Mouse (Mus musculus) heart, adult 18-20 months (tissue): Measurements from ENCODE around the gene Gnb2. TPM values are rescaled to one million over a fixed set of nuclear protein-coding genes. Genes with fewer than 3 reads are reported as not detected.

Source experiments
- DNase-seq, 2 experiments: peaks; one replicate each; pipeline ENCODE4 v3.0.0; 2021 to 2022; ENCODE audit warnings: mixed read lengths in 1 of 2
- total RNA-seq, 2 experiments: library from RNA; stranded (reverse); gene quantifications; 2 replicates each; pipeline ENCODE4 v1.2.3; 2021

Gnb2 gene
- total RNA-seq, 2 experiments from 2014 or later: 233 to 247 TPM

DNA sequence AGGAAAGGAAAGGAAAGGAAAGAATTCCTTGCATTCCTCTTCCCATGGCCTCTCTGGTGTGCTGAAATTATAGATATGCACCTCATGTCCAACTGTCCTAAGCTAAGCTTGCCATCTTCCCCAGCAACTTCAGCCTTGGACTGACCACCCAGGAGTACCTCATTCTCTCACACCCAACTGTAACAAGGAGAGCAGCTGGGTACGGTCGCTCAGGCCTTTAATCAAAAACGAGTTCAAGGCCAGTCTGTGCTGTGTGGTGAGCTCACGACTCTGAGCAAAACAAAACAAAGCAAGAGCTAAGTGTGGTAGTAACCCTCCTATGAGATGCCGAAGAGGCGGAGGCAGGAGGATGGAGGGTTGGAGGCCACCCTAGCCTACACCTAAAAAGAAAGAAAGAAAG, 7.7 kb upstream of the Gnb2 start:
- no peak for DNase-seq

DNA sequence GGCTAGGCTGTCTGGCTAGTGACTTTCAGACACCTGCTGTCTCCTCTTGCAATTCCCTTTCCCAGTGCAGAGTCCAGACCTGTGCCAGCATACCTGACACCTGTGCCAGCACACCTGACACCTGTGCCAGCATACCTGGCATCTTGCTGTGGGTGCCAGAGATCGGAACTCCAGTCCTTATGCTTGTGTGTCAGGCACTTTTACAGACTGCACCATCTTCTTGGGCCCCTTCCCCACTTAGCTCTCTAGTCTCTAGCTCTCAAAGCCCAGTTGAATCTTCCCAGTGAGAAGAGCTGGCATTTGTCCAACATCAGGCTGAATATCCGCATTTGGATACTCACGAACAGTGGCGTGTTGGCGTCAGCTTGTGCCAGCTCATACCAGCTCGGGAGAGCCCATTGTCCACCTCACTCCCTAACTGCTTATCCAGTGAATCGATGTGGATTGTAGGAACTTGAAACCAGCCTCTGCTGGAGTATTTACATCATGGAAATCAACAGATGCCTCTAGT, 6.0 kb upstream of the Gnb2 start:
- DNase-seq: peak in 1 of 2 experiments; percentile 23

DNA sequence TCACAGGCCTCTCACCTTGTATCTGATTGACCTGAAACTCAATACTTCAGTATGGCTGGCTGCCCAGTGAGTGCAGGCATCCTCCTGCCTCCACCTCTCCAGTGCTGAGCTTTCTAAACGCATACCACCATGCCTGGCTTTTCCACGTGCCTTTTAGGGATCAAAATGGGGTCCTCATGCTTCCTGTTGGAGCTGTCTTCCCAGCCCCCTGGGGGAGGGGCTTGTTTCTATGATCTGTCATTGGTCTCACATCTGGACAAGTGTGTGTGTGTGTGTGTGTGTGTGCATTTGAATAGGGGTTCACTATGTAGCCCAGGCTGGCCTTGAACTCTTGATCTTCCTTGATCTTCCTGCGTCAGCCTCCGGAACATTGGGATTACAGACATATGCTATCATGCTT, 4.2 kb upstream of the Gnb2 start:
- no peak for DNase-seq

DNA sequence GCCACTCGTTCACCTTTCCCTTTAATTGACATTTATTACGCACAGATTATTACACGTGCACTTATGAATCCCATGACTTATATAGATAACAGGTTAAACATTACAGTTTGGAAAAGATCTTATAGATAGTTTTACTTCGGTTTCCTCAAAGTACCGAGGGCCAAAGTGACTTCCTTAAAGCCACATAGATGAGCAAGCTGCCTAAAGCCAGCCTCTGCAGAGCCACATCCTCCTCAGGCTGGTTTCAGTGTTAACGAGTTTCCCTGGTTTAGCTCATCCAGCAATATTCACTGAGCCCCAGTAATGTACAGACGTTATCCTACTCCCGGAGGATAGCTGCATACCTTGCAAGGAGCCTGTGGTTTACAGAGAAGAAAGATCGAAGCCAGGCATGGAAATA, 2.0 kb upstream of the Gnb2 start:
- no peak for DNase-seq

DNA sequence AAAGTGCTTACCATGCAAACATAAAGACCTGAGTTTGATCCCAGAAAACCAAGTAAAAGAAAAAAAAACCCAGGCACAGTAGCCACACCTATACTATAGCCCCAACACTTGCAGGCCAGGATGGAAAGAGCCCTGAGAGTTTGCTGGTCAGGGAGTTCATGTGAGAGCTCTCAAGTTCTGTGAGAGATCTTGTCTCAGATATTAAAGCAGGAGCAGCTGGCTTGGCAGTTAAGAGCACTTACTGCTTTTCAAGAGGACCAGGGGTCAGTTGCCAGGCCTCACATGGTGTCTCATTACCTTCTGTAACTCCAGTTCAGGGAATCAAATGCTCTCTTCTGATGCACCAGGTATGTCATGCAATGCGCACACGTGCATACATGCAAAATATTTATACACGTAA, 1.5 kb upstream of the Gnb2 start:
- DNase-seq: peak in 1 of 2 experiments; percentile 4

DNA sequence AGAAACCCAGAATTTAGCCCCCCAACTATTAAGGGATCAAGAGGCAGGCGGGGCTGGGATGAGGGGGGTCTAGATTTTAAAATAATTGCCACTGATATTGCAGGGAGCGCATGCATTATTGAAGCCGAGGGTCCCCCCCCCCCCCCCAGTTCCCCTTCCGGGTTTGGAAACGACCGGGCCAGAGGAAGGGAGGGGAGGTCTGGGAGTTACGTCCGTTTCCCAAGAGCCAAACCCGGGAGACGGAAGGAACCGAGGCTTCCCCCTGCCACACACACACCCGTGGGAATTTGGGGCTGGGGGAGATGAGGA, 548 bp downstream of the Gnb2 start:
- DNase-seq: no peak

DNA sequence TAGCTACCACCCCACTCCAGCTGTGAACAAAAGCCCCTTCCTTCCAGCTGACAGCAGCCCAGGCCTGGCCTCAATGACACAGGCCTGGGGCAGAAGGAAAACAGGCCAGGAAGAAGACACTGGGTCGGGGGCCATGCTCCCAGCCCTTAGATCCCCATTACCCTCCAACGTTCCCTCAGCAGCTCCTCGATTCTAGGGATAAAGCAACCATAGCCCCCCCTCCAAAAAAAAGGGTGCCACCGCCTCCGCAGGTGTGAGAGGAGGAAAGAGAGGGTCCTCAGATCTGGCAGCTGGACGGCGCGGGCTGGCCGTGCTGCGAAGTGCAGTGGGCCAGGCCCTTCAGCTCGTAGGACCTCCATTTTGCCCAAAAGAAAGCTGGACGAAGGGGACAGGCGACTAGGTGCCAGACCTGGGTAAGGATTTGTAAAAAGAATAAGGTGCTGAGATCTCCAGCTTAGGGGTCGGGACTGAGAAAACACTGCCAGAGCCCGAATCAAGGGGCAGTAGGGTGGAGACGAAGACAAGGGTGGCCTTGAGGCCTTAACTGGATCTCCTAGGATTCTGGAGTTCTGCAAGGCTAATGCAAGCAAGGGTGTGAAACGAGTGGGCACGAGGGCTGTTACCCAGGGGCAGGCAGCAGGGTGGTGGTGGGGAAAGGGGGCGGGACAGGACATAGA, 1.0 kb downstream of the Gnb2 start:
- DNase-seq: peak in 1 of 2 experiments; percentile 68

DNA sequence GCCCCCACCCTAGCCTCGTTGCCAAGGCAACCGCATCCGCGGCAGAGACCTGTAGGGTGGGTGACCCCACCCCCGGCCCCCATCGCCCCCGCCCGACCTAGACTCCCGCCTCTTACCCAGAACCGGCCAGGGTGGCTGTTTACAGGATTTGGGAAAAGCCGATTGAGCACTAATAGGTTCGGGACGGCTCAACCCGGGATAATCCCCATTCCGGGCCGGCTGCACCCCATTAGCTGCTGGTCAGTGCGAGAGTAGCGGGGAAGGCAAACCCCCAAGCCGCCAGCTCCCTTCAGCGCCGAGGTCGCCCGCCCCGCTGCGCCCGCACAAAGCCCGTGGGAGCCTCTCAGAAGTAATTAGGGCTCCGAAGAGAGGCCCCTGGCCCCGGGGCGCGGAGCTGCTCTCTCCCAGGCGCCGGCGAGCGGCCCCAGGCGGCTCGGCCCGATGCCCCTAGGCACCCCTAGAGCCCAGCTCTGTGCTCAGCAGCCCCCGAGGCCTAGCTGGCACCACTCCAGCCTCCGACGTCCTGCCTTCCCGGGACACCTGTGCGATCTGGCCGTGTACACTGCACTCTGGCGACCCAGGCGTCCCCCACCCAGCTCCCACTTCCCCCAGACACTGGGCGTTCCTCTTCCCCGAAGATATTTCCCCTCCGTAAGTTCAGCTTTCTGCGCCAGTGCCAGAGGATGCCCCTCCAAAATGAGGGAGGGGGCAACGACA, 1.7 kb downstream of the Gnb2 start:
- peak; percentile 70 to 80 for DNase-seq

DNA sequence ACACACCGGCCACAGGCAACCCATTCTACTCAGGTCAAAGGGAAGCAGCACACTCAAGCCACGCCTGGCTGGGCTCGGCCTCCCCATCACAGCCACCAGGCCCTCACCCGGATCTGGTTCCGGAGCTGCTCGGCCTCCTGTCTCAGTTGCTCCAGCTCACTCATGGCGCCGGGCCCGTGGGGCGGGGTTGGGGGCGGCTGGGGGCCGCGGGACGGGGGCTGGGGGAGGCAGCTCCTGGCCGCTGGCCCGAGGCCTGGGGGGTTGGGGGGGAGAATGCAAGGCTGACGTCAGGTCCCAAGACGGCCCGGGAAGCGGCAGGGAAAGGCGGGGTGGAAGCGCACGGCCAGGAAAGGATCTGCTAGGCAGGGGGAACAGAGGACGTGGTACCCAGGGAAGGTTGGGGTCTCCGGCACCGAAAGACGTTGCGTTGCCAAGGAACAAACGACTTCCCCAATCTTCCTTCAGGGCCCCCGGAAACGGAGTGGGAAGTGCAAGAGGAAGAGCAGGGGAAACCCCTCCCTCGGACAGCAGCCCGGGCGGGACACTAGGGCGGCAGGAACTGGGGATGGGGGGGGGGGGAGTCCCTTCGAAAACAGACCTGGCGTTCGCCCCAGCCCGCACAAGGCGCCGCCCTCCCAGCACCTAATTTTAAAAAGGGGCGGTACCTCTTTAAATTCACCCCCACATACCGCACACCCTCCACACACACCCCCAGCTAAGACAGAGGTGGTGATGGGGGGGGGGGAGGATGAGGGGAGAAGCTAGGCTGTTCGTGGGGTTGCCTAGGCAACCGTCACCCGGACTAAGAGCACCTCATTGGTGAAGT, 2.5 kb downstream of the Gnb2 start:
- DNase-seq: peak; percentile 79 to 88

DNA sequence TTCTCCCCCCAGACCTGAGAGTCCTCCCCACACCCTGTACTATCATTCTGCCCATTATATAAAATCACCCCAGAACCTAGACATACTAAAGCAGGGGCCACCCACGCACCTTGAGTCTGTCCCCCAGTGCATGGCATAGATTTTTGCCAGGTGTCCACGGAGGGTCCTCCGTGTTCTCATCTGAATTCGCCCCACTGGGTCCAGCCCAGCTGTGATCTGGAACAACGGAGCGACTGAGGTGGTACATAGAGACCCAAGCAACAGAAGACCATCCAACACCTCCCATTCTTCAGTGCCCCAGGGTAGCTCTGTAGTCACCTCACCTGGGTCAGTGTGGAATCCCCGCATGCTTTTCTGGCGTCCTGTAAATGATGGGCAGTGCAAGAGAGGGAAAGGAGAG, 3.2 kb downstream of the Gnb2 start:
- DNase-seq: no peak

DNA sequence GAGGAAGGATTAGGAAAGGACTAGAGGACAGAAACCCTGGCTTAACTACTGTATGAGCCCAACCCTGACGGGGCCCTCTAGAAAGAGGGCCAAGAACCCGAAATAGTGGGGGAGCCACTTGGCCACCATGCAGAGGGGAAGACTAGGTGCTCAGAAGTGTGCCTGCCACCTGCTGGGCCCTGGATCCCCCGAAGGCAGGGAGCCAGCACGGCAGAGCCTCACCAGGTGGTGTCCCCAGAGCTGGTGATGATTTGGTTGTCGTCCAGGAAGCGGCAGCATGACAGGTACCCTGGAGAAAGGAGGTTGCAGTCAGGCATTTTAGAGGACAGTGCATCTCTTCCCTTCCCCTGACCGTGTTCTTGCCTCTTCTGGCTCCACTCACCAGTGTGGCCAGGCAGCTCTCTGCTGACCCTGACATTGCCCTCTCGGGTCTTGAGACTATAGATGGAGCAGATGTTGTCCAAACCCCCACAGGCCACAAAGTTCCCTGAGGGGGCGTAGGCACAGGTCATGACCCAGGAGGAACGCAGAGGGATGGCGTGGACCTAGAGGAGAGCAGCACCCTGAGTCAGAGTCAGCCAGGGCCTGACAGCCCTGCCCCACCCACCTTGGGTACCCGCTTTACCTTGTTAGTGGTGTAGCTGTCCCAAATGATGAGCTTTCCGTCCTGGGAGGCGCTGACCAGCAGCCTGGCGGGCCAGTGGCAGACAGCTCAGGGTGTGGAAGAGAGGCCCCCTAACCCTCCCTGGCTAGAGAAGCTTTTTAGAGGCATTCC, 3.9 kb downstream of the Gnb2 start:
- peak in 1 of 2 experiments; percentile 20 for DNase-seq

DNA sequence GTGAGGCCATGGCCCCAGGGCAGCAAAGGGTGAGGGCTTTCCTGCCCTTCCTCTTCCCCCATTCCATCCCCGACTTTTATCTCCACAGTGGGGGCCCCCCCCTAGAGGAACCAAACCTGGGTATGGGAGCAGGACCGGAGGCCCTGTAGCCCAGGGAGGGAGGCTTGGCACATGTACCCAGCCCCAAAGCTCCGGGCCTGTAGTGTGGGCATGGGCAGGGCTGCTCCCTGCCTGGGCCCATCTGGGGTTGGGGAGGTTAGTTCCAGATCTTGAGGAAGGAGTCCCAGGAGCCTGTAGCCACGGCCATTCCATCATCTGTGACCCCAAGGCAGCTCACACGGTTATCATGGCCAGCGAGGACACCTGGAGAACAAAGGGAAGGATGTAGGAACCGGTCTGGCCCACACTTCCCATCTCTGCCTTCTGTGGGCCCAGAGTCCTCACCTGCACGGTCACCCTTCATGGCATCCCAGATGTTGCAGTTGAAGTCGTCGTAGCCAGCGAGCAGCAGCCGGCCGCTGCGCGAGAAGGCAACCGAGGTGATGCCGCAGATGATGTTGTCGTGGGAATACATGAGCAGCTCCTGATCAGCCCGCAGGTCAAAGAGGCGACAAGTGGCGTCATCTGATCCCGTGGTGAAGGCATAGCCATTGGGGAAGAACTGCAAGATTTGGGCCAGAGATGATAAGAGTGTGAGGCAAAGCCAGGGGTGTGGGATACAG, 4.9 kb downstream of the Gnb2 start:
- peak in 1 of 2 experiments; percentile 22 for DNase-seq

DNA sequence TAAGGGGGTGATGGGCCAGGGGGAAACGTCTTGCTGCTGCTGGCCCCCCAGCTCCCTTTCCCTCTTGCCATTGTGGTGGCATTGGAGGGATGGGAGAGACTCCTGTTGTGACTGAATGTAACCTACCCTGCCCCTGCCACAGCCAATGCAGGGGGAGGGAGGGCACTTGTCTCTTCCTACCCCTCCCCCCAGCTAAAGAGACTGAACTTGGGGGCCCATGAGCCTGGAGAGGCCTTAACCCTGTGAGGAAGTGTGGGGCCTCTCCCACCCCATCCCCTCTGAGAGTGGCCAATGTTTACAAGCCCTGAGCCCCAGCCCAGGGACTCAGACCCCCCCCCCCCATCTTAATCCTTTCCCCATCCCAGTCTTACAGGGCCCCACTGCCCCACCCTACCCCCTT, 5.9 kb downstream of the Gnb2 start:
- DNase-seq: no peak

DNA sequence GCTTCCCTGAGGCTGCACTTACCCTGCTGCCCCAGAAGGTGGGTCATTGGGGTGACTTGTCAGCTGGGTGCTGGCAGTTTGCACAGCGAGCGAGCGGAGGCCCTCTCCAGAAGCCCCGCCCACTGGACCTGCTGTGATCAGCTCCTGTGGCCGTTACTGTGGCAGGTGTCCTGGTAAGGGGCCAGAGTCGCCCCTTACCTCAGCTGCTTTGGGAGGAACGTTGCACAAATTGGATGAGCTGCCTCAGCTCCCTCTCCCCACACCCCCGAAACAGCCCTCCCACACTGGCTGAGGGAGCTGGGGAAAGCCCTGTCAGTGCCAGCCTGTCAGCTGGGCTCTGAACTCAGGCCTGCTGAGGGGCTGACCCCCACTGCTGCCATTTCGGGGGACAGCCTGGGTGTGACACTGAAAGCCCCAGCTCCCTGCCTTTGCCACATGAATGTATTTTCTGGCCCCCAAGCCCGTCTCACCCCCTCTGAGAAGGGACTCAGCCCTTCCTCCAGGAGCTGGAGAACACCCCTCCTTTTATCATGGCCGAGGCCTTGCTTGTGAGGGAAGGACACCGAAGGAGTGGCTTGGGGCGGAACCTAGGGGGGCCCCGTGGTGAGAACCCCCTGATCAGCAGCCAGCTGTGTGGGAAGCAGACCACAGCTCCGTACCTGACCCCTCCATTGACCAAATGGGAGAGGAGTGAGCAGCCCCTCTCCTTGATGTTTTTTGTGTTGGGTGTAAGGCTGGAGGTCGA, 6.9 kb downstream of the Gnb2 start:
- peak; percentile 42 to 46 for DNase-seq

DNA sequence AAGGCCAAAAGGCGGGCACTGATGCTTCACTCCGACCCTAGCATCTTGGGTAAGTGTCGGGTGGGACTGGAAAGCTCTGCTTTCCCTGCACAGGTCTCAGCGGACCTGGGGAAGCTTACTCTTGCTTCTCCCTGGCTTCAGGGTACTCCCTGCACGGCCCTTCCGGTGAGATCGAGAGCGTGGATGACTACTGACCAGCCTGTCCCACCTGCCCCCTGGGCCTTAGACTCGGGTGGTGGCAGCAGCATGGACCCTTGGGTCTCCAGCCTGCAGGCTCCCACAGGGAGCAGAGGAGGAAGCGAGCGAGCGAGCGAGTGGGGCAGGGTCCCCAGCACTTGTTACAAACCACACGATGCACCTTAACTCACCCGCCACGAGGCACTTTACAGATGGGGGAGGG, 7.8 kb downstream of the Gnb2 start:
- no peak for DNase-seq

DNA sequence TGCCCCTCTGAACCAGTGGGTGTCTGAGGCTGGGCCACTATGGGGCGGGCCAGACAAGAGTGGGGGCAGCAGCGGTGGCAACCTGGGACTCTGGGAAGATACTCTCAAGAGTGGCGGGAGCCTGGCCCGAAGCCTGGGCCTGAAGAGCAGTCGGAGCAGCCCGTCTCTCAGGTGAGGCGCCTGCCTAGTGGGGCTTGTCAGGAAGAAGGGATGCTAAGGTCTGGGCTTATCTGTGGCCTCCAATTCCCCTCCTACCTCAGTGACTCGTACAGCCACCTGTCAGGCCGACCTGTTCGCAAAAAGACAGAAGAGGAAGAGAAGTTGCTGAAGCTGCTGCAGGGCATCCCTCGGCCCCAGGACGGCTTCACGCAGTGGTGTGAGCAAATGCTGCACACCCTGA, 8.6 kb downstream of the Gnb2 start:
- DNase-seq: peak in 1 of 2 experiments; percentile 7

DNA sequence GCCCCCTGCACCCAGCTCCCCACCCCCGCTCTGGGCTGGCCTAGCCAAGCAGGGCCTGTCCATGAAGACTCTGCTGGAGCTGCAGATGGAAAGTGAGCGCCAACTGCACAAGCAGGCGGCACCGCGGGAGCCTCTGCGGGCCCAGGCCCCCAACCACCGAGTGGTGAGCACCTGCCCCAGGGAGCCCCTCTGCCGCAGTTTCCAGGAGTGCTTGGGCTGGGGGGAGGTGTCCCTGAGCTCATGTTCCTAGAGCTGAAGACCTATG, 9.1 kb downstream of the Gnb2 start:
- no peak for DNase-seq

DNA sequence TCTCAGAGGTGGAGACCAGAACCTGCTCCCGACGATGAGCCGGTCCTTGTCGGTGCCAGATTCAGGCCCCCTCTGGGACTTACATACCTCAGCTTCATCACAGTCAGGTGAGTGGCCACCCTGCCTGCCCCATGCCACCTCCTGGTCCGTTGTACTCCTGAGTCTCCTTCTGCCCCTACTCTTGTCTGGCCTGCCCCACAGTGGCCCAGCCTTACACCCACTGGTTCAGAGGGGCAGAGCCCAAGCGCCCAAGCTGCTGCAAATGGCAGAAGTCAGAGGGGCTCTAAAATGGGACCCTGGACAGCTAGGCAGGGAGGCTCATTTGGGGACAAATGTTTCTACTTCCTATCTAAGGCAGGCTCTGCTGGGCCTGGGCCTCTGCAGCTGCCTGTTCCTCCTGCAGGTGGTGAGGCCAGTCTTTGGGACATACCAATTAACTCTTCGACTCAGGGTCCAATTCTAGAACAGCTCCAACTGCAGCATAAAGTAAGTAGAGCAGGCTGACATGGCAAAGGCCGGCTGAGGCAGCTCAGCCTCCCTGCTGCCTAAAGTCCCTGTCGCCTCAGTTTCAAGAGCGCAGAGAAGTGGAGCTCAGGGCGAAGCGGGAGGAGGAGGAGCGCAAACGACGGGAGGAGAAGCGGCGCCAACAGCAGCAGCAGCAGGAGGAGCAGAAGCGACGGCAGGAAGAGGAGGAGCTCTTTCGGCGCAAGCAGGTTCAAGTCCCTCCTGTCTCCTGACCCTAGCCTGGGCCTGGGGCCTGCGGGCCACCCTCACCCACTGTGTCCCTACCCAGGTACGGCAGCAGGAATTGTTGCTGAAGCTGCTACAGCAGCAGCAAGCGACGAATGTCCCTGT, 9.7 kb downstream of the Gnb2 start:
- DNase-seq: peak in 1 of 2 experiments; percentile 7

DNA sequence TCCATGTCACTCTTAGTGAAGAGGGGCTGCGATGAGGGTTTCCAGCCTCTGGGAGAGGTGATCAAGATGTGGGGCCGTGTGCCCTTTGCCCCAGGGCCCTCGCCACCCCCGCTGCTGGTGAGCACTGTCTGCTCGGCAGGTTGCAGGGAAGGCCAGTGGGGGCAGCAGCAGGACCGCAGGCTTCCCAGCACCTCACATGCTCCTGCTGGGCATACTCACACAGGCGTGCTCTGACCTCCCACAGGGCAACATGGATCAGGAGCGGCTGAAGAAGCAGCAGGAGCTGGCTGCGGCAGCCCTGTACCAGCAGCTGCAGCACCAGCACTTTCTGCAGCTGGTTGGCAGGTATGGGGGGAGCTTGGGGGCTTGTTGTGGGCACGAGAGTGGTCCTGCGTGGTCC, 10.6 kb downstream of the Gnb2 start:
- DNase-seq: no peak

DNA sequence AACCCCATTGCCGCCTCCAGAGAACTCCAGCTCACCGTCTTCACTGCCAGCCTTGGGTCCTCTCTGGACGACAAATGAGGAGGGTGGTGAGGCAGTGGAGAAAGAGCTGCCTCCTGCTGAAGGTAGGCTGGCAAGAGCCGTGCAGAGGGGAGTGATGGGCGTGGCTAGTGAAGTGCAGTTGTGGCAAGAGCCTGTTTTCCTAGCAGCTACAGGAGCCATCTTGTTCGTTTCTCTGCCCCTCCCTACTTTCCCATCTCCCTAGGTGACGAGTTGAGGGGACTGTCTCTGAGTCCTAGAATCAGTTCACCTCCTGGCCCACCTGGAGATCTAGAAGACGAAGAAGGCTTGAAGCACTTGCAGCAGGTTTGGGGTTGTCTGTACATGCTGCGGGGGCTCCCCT, 11.4 kb downstream of the Gnb2 start:
- peak in 1 of 2 experiments; percentile 1 for DNase-seq
